Mouse (Mus musculus): Measurements from ENCODE around the gene D17Wsu92e.
"Not testable (repeated sequence)": the region's sequence is repeated elsewhere in the genome, so short reads cannot be mapped to it uniquely, and the experiment has no call there.

Gene D17Wsu92e

GRCm38 (mm10) chr17:27820568-27821406 lies at the start of gene D17Wsu92e:
TSS of gene D17Wsu92e (minus strand) at chr17:27820648.
- DNase-seq (ENCODE audit: low read depth, low spot score), result peak; percentile 99

- no peak for DNase-seq (ENCODE audit: low read depth, low spot score)
Observed at GRCm38 (mm10) chr17:27866737-27867136, 46.3 kb upstream of the D17Wsu92e start.

DNA sequence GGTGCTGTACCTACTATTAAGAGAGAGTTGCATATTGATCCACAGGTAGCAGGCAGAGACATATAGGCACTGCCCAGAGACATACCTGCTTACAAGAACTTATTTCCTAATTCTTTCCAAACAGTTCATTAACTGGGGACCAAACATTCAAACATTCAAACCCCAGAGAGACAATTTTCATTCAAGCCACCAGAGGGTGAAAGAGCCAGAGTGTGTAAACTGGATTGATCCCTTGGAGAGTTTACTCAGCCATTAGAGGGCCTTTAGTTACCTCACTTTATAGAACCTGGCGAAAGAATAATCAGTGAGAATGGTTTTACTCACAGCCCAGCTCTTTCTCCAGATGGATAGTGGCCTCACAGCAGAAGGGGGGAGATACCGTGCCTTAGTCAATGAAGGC lies 45.0 kb upstream of the D17Wsu92e start:
- DNase-seq (ENCODE audit: low read depth, low spot score), result no peak

- no peak for DNase-seq (ENCODE audit: low read depth, low spot score)
Observed at GRCm38 (mm10) chr17:27859131-27859530, 38.7 kb upstream of the D17Wsu92e start.

DNA sequence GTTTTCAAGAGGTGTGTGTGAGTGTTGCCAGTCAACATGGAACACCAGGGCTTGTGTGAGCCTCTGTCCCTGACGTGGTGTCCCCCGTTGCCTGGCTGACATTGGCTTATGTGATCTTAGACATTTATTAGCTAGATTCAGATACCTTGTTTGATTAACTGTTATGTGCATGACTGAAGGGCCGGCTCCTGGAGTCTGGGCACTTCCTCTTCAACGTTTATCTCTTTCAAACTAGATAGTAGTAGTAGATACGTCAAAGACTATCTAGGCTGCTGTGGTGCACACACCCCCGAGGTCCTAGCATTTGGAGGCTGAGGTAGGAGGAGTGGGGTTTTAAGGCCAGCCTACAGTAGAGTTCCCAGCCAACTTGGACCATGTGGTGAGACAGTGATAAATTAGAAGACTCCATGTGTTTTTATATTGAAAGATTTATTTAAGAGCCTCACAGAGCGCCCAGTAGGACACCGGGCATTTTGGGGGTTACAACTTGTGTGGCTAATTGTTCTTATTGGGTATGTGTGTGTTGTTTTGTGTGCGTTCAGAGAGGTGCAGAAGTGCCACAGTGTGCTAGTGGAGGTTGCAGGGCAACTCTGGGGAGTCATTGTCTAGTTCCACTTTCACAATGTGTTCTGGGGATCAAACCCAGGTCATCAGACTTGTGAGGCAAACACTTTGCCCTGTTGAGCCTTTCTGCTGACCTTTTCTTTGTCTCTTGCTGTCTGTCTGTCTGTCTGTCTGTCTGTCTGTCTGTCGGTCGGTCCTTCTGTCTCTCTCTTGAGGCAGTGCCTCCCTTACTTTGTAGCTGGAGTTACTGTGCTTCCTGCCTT lies 37.4 kb upstream of the D17Wsu92e start:
- DNase-seq (ENCODE audit: low read depth, low spot score), result no peak

DNA sequence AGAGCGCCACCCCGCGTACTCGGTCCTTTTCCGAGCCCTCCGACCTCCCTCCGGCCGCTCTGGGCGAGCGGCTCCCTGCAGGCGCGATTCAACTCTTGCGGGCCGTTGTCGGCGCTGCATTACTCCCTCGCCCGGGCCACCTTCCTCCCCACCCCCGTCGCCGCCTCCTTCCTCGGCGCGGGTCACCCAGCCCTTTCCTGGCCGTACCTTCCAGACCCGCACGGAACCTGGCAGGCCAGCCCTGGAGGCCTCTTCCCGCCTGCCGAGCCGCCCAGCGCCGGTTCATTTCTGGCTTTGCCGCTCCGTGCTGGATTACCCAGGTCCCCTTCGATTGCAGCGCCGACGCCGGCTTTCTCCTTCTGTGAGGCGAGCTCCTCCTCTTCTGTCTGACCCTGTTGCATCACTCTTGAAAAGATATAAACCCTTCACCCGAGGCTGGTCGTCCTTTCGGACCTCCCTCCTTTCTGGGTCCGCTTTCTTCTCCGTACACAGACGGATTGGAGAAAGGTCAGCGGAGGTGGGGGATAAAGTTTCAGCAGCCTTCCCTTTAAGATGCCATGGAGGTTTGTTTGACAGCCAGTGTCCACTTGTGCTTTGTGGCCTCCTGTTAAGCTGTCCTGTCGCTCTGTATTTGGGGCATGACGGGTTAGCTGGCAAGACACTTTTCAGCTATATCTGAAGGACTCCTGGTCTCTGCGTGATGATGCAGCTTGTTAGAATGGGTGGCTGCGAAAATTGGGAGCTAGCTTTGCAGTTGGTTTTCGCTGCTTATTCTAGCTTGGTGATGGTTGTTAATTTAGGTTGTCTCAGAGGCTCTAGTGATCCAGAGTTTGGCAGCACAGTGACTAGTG lies 36.6 kb upstream of the D17Wsu92e start:
- DNase-seq (ENCODE audit: low read depth, low spot score), result no peak

DNA sequence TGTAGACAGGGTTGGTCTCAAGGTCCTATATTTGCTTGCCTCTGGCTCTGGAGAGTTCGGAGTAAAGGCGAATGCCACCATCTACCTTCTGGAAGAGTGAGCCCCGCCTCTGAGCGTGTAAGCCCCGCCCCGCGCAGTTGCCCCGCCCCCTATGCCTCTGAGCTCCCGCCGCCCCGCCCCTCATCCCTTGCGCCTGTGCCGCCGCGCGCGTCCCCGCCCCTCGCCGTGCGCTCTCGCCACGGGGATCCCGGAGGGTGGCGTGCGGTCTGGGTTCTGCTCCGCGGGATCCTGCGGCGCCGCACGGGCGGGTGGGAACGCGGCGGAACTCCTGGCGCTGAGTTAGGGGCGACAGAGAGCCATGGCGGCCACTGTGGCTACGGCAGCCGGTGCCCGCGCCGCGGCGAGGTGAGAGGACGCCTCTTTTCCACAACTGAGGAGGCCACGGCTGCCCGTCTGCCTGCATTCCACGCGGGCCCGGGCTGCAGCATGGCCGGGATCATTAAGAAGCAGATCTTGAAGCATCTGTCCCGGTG lies 35.9 kb upstream of the D17Wsu92e start, which contains the start of gene Uhrf1bp1:
Gene Uhrf1bp1 (plus strand): TSS at position 177 of the 533 bp plus-strand sequence.
- DNase-seq (ENCODE audit: low read depth, low spot score), result peak; percentile 72

- DNase-seq (ENCODE audit: low read depth, low spot score), result no peak
Observed at GRCm38 (mm10) chr17:27851076-27851475, 30.6 kb upstream of the D17Wsu92e start.

- no peak for DNase-seq (ENCODE audit: low read depth, low spot score)
Observed at GRCm38 (mm10) chr17:27848351-27848750, 27.9 kb upstream of the D17Wsu92e start.

DNA sequence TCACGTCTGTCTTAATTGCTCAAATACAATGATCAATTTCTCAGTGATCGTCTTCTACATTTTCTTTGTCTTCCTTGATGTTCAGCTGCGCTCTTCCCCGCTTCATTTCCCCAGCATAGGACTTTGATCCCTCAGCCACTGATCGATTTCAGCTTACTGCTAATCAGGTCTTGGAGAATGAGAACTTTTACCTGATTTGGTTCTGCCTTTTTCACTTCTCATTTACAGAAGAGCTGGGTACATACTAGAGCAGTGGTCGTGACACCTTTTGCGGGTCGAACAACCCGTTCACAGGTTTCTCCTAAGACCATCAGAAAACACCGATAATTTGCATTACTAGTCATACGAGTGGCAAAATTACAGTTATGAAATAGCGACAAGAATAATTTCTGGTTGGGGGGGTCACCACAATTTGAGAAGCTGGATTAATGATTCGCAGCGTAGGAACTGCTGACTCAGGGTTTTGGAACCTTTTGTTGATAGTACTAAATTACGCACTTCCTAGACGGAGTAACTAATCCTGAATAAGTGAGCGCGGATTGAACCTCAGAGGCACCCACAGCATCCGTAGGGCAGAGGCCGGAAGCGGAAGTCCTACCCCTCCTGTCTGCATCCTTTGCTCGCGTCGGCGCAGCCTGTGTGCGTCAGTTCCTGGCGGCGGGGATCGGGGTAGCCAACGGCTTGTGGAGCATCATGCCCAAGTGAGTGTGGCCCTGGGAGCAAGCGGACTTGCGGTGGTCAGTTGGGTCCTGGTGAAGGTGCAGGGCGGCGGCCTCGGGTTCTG lies 19.2 kb upstream of the D17Wsu92e start:
- peak; percentile 92 for DNase-seq (ENCODE audit: low read depth, low spot score)

DNA sequence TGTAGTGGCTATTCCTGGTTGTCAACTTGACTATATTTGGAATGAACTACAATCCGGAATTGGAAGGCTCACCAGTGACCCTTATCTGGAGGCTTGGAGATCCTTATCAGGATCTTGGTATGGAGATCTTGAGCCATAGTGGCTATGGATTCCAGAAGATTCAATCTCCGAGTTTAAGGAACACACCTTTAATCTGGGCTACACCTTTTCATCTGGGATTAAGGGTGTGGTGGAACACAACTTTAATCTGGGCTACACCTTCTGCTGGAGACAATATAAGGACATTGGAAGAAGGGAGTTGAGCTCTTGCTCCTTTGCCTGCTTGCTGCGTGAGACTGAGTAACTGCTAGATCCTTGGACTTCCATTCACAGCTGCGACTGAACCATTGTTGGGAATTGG lies 17.4 kb upstream of the D17Wsu92e start, which contains the start of gene Snrpc:
Gene Snrpc (plus strand): TSS at position 301 of the 400 bp plus-strand sequence.
- DNase-seq (ENCODE audit: low read depth, low spot score), result not testable (repeated sequence)

- no peak for DNase-seq (ENCODE audit: low read depth, low spot score)
Observed at GRCm38 (mm10) chr17:27830411-27830810, 10.0 kb upstream of the D17Wsu92e start.

GRCm38 (mm10) chr17:27827511-27827910 lies 7.1 kb upstream of the D17Wsu92e start:
- no peak for DNase-seq (ENCODE audit: low read depth, low spot score)

GRCm38 (mm10) chr17:27826908-27827383 lies 6.5 kb upstream of the D17Wsu92e start:
- no peak for DNase-seq (ENCODE audit: low read depth, low spot score)

DNA sequence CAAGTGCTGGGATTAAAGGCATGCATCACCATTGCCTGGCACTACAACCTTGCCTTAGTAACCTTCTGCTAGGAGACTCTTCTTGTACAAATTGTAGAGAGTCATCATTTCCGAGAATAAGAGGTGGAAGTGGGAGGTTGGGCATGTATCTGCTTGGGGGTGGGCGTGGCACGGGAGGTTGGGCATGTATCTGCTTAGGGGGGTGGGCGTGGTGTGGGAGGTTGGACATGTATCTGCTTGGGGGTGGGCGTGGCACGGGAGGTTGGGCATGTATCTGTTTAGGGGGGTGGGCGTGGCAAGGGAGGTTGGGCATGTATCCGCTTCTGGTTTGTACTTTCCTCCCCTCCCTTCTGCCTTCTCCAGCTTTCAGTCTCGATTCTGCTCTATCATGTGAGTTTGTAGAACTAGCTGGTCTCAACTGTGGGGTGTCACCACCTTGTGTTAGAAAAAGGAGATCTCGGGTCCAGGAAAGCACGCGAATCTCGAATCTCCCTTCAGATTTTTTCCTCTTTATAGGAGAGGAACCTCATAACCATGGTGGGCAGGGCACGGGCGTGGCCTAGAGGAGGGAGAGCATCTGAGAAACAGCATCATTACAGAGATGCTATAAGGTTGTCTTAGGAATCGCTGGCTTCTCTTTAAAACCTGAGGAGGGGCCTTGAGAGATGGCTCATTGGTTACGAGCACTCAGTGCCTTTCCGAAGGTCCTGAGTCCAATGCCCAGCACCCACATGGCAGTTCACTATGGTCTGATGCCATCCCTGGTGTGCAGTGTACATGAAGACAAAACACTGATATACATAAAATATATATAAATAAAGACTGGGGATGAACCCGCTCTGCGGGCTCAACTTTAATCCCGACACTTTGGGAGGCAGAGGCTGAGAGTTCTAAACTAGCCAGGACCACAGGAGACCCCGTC lies 5.8 kb upstream of the D17Wsu92e start:
- no peak for DNase-seq (ENCODE audit: low read depth, low spot score)

DNA sequence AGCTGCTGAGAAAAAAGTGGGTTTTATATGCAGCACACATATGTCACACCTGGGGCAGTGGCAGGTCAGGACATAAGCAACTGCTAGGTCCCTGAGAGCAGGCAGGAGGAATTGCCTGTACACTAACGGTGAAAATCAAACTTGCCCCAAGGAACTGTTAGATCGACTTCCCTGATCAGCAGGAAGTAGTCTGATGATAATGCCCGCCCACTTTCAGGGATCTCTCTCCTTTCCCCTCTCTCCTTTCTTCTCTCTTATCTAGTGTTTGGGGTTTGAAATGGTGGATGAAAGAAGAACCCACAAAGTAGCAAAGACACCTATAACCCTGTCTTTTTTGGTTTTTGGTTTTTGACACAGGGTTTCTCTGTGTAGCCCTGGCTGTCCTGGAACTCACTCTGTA lies 5.1 kb upstream of the D17Wsu92e start:
- no peak for DNase-seq (ENCODE audit: low read depth, low spot score)

- no peak for DNase-seq (ENCODE audit: low read depth, low spot score)
Observed at GRCm38 (mm10) chr17:27824941-27825340, 4.5 kb upstream of the D17Wsu92e start.

- DNase-seq (ENCODE audit: low read depth, low spot score), result no peak
Observed at GRCm38 (mm10) chr17:27823142-27823905, 2.9 kb upstream of the D17Wsu92e start.
